Comparison of ENCODE assay signal across 10 mouse cellular contexts in the genomic region with DNA sequence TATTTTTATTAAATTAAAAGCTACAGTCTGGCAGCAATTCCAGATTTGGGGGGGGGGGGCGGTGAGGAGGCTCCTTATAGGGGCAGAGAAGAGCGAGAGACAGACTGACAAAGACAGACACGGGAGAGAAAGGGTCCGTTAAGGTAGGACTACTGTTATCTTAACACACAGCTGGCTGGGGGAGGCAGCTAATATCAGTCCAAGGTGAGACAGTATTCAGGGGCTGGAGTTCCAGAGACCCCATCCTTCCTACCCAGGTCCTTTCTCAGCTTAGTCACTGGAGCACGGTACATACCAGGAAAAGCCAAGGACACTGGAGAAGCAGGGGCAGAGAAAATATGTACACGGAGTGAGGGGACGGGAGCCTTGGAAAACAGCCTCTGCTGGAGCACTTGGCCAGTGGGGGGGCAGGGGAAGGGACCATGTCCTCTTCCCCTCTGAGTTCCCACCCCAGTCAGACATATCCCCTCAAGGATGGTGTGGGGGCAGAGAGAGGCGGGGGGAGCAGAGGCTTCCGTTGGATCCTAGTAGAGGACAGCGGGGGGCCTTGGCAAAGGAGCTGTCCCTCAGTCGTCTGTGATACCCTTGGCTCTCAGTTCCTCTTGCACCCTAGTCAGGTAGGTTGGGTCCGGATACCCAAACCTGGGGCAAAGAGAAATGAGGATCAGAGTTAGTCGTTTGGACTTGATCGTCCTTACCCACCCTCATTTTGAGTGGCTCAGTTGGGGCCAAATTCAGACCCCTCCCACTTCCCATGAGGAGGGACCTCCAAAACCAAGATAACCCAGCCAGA. TPM values are rescaled to one million over a fixed set of nuclear protein-coding genes. Genes with fewer than 3 reads are reported as not detected.
DNase-seq lines count a peak whose midpoint lies in the region; ATAC-seq and TF ChIP-seq lines count a peak whose summit lies in the region.
"Had no signal": no experiment of that assay in that cellular context is flagged by ENCODE, and none has a peak within 500 bp of the region (broad histone marks: within the 10 kb centered on the region; RNA-seq: fewer than 3 reads in every experiment).

No protein-coding gene starts in this region.

- H3K4me1 ChIP-seq in forebrain, embryonic 10.5 days: peaks cover 79% of the 10 kb centered on the region
- H3K4me1 ChIP-seq in forebrain, embryonic 16.5 days (replicated peaks; ENCODE audit: control insufficient read depth, insufficient read depth, low read length): peaks cover 35% of the 10 kb centered on the region
- peaks cover 34% of the 10 kb centered on the region for H3K4me1 ChIP-seq in testis, adult 2 months (ENCODE audit: control insufficient read depth, insufficient read depth, low read length)
- H3K4me1 ChIP-seq in limb, embryonic 14.5 days (ENCODE audit: control insufficient read depth, insufficient read depth, low read length): peaks cover 29% of the 10 kb centered on the region

- TF ChIP-seq POLR2A in testis, adult 2 months (IDR thresholded peaks at IDR 0.05; ENCODE audit: control insufficient read depth, low read depth, low read length): no peak
- TF ChIP-seq POLR2A in limb, embryonic 14.5 days (IDR thresholded peaks at IDR 0.05; ENCODE audit: borderline replicate concordance, extremely low read depth, insufficient read depth, insufficient read length): no peak

- peaks cover 5% of the 10 kb centered on the region; the same call in 1 of the 2 replicates for H3K9me3 ChIP-seq in forebrain, embryonic 10.5 days
- no peaks in the 10 kb centered on the region for H3K9me3 ChIP-seq in forebrain, embryonic 16.5 days (ENCODE audit: control insufficient read depth, low read length)
- no peaks in the 10 kb centered on the region for H3K9me3 ChIP-seq in limb, embryonic 14.5 days (ENCODE audit: control insufficient read depth, low read length)

- peaks cover 15% of the 10 kb centered on the region for H3K27me3 ChIP-seq in forebrain, embryonic 10.5 days (ENCODE audit: poor library complexity, severe bottlenecking)
- no peaks in the 10 kb centered on the region for H3K27me3 ChIP-seq in forebrain, embryonic 16.5 days (replicated peaks; ENCODE audit: control insufficient read depth, insufficient read depth, low read length)
- H3K27me3 ChIP-seq in testis, adult 2 months (ENCODE audit: control insufficient read depth, insufficient read depth, low read length): no peaks in the 10 kb centered on the region
- no peaks in the 10 kb centered on the region for H3K27me3 ChIP-seq in limb, embryonic 14.5 days (ENCODE audit: control insufficient read depth, insufficient read depth, low read length)
- H3K27me3 ChIP-seq: CH12.LX had no signal

- peak overlapping the region; percentile 95 for H3K27ac ChIP-seq in forebrain, embryonic 10.5 days
- H3K27ac ChIP-seq in forebrain, embryonic 16.5 days (ENCODE audit: low read length): no peak overlapping the region
- H3K27ac ChIP-seq in testis, adult 2 months (ENCODE audit: control insufficient read depth, insufficient read depth, low read depth, low read length): peak overlapping the region; percentile 56
- peak overlapping the region; percentile 92 for H3K27ac ChIP-seq in limb, embryonic 14.5 days (replicated peaks; ENCODE audit: low read depth, low read length)

- WGBS in forebrain, embryonic 10.5 days: 28% methylated on average over 14 of the region's 14 CpGs
- 35% methylated on average over 13 of the region's 14 CpGs for WGBS in forebrain, embryonic 16.5 days
- 48% methylated on average over 13 of the region's 14 CpGs for WGBS in limb, embryonic 14.5 days

- peaks cover 46% of the 10 kb centered on the region for H3K36me3 ChIP-seq in forebrain, embryonic 10.5 days (replicated peaks)
- peaks cover 4% of the 10 kb centered on the region; the same call in 1 of the 2 replicates for H3K36me3 ChIP-seq in forebrain, embryonic 16.5 days (ENCODE audit: control insufficient read depth, insufficient read depth)
- no peaks in the 10 kb centered on the region; the same call in 1 of the 2 replicates for H3K36me3 ChIP-seq in testis, adult 2 months (ENCODE audit: control insufficient read depth, insufficient read depth, low read length)
- H3K36me3 ChIP-seq in limb, embryonic 14.5 days (ENCODE audit: control insufficient read depth, insufficient read depth, low read length): peaks cover 43% of the 10 kb centered on the region

- no peak for DNase-seq in forebrain, embryonic 10.5 days (ENCODE audit: extremely low spot score, low spot score)
- no peak for DNase-seq in testis, postnatal 14 days (ENCODE audit: low spot score)
- no peak for DNase-seq in limb, embryonic 14.5 days (ENCODE audit: low spot score)
- peak; percentile 30 for DNase-seq in testis, postnatal 10 days (ENCODE audit: low spot score)
- DNase-seq in gastrocnemius, postnatal 10 days: no peak
- no peak for DNase-seq in adipocyte (ENCODE audit: low spot score)
- DNase-seq: kidney, adult 8-10 months had no signal

- H3K9ac ChIP-seq in forebrain, embryonic 16.5 days (replicated peaks; ENCODE audit: low read depth, low read length): no peak overlapping the region
- peak overlapping the region; percentile 69; the same call in 1 of the 2 replicates for H3K9ac ChIP-seq in limb, embryonic 14.5 days (ENCODE audit: low read depth, low read length, severe bottlenecking)

- no peak for ATAC-seq in forebrain, embryonic 16.5 days
- ATAC-seq in limb, embryonic 14.5 days (ENCODE audit: low FRiP score, low read depth): no peak

- H3K4me2 ChIP-seq in forebrain, embryonic 16.5 days (ENCODE audit: low read length): no peak overlapping the region; the same call in 1 of the 2 replicates
- H3K4me2 ChIP-seq in limb, embryonic 14.5 days (replicated peaks; ENCODE audit: low read depth, low read length, severe bottlenecking): peak overlapping the region; percentile 95

- TF ChIP-seq CTCF in testis, adult 2 months (IDR thresholded peaks at IDR 0.05; ENCODE audit: control insufficient read depth, insufficient read depth, insufficient replicate concordance, low read depth, low read length): no peak

- H3K4me3 ChIP-seq in forebrain, embryonic 10.5 days: peak overlapping the region; percentile 90
- no peak overlapping the region for H3K4me3 ChIP-seq in forebrain, embryonic 16.5 days (replicated peaks; ENCODE audit: low read length)
- no peak overlapping the region for H3K4me3 ChIP-seq in testis, adult 2 months (ENCODE audit: control insufficient read depth, low read depth, low read length)
- peak overlapping the region; percentile 82 for H3K4me3 ChIP-seq in limb, embryonic 14.5 days (replicated peaks; ENCODE audit: low read length)

RNA-seq across cellular contexts. Expression of a gene that starts 0.7 kb away (rescaled TPM):
- polyA plus RNA-seq in forebrain, embryonic 10.5 days (2016; fragmentation: Nextera tagmentation; extraction: Ambion mirVana): 23.7 and 25.7 TPM in 2 replicates
- 32.3 and 33.0 TPM in 2 replicates for polyA plus RNA-seq in forebrain, embryonic 16.5 days (2015; fragmentation: Nextera tagmentation; extraction: Ambion mirVana)
- 18.6 and 19.8 TPM in 2 replicates for polyA plus RNA-seq in testis, adult 2 months (2012; rRNA removed)
- 228 and 246 TPM in 2 replicates for polyA plus RNA-seq in limb, embryonic 14.5 days (2012; rRNA removed)
- 86.8 and 113 TPM in 2 replicates for polyA plus RNA-seq in limb, embryonic 14.5 days (2014; fragmentation: Nextera tagmentation; extraction: Ambion mirVana)
- total RNA-seq in gastrocnemius, postnatal 10 days (2021): 10 to 100 TPM; 16.2 to 26.2 TPM

RNA-seq across cellular contexts. Expression of a gene that starts 4.9 kb away (rescaled TPM):
- polyA plus RNA-seq in forebrain, embryonic 10.5 days (2016; fragmentation: Nextera tagmentation; extraction: Ambion mirVana): 106 and 108 TPM in 2 replicates
- polyA plus RNA-seq in forebrain, embryonic 16.5 days (2015; fragmentation: Nextera tagmentation; extraction: Ambion mirVana): 179 and 224 TPM in 2 replicates
- polyA plus RNA-seq in testis, adult 2 months (2012; rRNA removed): 126 and 129 TPM in 2 replicates
- 565 and 712 TPM in 2 replicates for polyA plus RNA-seq in limb, embryonic 14.5 days (2012; rRNA removed)
- 157 and 184 TPM in 2 replicates for polyA plus RNA-seq in limb, embryonic 14.5 days (2014; fragmentation: Nextera tagmentation; extraction: Ambion mirVana)
- total RNA-seq in gastrocnemius, postnatal 10 days (2021): 10 to 100 TPM; 28.8 to 37.6 TPM

RNA-seq across cellular contexts. Expression of a gene that starts 10.1 kb away (rescaled TPM):
- polyA plus RNA-seq in forebrain, embryonic 10.5 days (2016; fragmentation: Nextera tagmentation; extraction: Ambion mirVana): 1.9 and 2.0 TPM in 2 replicates
- 1.0 and 1.6 TPM in 2 replicates for polyA plus RNA-seq in forebrain, embryonic 16.5 days (2015; fragmentation: Nextera tagmentation; extraction: Ambion mirVana)
- polyA plus RNA-seq in testis, adult 2 months (2012; rRNA removed): 11.5 and 11.9 TPM in 2 replicates
- polyA plus RNA-seq in limb, embryonic 14.5 days (2012; rRNA removed): 2.9 and 3.7 TPM in 2 replicates
- 0.81 and 1.2 TPM in 2 replicates for polyA plus RNA-seq in limb, embryonic 14.5 days (2014; fragmentation: Nextera tagmentation; extraction: Ambion mirVana)
- total RNA-seq in gastrocnemius, postnatal 10 days (2021): 1 to 10 TPM; 3.0 to 6.1 TPM

RNA-seq across cellular contexts. Expression of a gene that starts 20.8 kb away (rescaled TPM):
- polyA plus RNA-seq in forebrain, embryonic 10.5 days (2016; fragmentation: Nextera tagmentation; extraction: Ambion mirVana): 21.3 and 21.4 TPM in 2 replicates
- polyA plus RNA-seq in forebrain, embryonic 16.5 days (2015; fragmentation: Nextera tagmentation; extraction: Ambion mirVana): 26.7 and 28.4 TPM in 2 replicates
- 14.0 and 16.2 TPM in 2 replicates for polyA plus RNA-seq in testis, adult 2 months (2012; rRNA removed)
- 33.1 and 37.5 TPM in 2 replicates for polyA plus RNA-seq in limb, embryonic 14.5 days (2012; rRNA removed)
- polyA plus RNA-seq in limb, embryonic 14.5 days (2014; fragmentation: Nextera tagmentation; extraction: Ambion mirVana): 22.0 and 23.3 TPM in 2 replicates
- total RNA-seq in gastrocnemius, postnatal 10 days (2021): 1 to 10 TPM; 8.5 to 9.6 TPM

RNA-seq across cellular contexts. Expression of a gene that starts 25.6 kb away (rescaled TPM):
- polyA plus RNA-seq in forebrain, embryonic 10.5 days (2016; fragmentation: Nextera tagmentation; extraction: Ambion mirVana): 4.0 and 5.0 TPM in 2 replicates
- polyA plus RNA-seq in forebrain, embryonic 16.5 days (2015; fragmentation: Nextera tagmentation; extraction: Ambion mirVana): 41.5 and 45.8 TPM in 2 replicates
- polyA plus RNA-seq in testis, adult 2 months (2012; rRNA removed): 21.7 and 27.0 TPM in 2 replicates
- polyA plus RNA-seq in limb, embryonic 14.5 days (2012; rRNA removed): 12.1 and 15.0 TPM in 2 replicates
- polyA plus RNA-seq in limb, embryonic 14.5 days (2014; fragmentation: Nextera tagmentation; extraction: Ambion mirVana): 10.8 and 11.8 TPM in 2 replicates
- total RNA-seq in gastrocnemius, postnatal 10 days (2021): 1 to 10 TPM; 1.6 to 3.3 TPM

Comparison
In these comparisons a context has a peak if more than half of its experiments do, and no peak if none do; other contexts are left out.
1. H3K4me3 ChIP-seq: peak in forebrain, embryonic 10.5 days (single experiment) and limb, embryonic 14.5 days (single experiment); none in forebrain, embryonic 16.5 days (single experiment) and testis, adult 2 months (single experiment).